Mouse (Mus musculus) layer of hippocampus, postnatal 25 days (tissue): ENCODE measurements at regions not wholly inside any gene's neighbourhood (a gene's known extent, or its start where the extent isn't known, plus 50 kb on each side); places are given as distances from the start of the nearest gene placed in this dataset.

ENCODE experiments used
- DNase-seq, 2 experiments: peaks; one replicate each; pipeline ENCODE4 v3.0.0; 2022; ENCODE audit warnings: mixed read lengths in 2 of 2, low spot score in 1 of 2; ENCODE audit errors: extremely low spot score in 1 of 2

GRCm38 (mm10) chr11:6934157-6934556 is 96.7 kb upstream of the Gm11983 start:
- no peak for DNase-seq

- no peak for DNase-seq
Measured at GRCm38 (mm10) chr11:6926036-6926435, 88.6 kb upstream of the Gm11983 start.

- DNase-seq, result no peak
Measured at GRCm38 (mm10) chr11:6924476-6924875, 87.0 kb upstream of the Gm11983 start.

- DNase-seq, result no peak
Measured at GRCm38 (mm10) chr11:6923917-6924316, 86.5 kb upstream of the Gm11983 start.

GRCm38 (mm10) chr11:6918546-6918945 is 81.1 kb upstream of the Gm11983 start:
- DNase-seq, result no peak

- no peak for DNase-seq
Measured at GRCm38 (mm10) chr11:6905630-6906029, 68.2 kb upstream of the Gm11983 start.

- no peak for DNase-seq
Measured at GRCm38 (mm10) chr11:6902991-6903390, 65.5 kb upstream of the Gm11983 start.

GRCm38 (mm10) chr11:6902271-6902670 is 64.8 kb upstream of the Gm11983 start:
- DNase-seq, result no peak

GRCm38 (mm10) chr11:6900769-6901481 is 63.5 kb upstream of the Gm11983 start:
- no peak for DNase-seq

- no peak for DNase-seq
Measured at GRCm38 (mm10) chr11:6900357-6900756, 62.9 kb upstream of the Gm11983 start.

- DNase-seq, result no peak
Measured at GRCm38 (mm10) chr11:6899271-6900005, 62.0 kb upstream of the Gm11983 start.

GRCm38 (mm10) chr11:6898357-6899097 is 61.1 kb upstream of the Gm11983 start:
- DNase-seq, result no peak

- no peak for DNase-seq
Measured at GRCm38 (mm10) chr11:6895786-6896093, 58.3 kb upstream of the Gm11983 start.

GRCm38 (mm10) chr11:6894911-6895785 is 57.7 kb upstream of the Gm11983 start:
- DNase-seq, result no peak

- no peak for DNase-seq
Measured at GRCm38 (mm10) chr11:6893734-6894133, 56.3 kb upstream of the Gm11983 start.

- DNase-seq, result no peak
Measured at GRCm38 (mm10) chr11:6893063-6893462, 55.6 kb upstream of the Gm11983 start.

- DNase-seq, result no peak
Measured at GRCm38 (mm10) chr11:6890450-6890849, 53.0 kb upstream of the Gm11983 start.

- no peak for DNase-seq
Measured at GRCm38 (mm10) chr11:6889660-6890185, 52.3 kb upstream of the Gm11983 start.

- DNase-seq, result no peak
Measured at GRCm38 (mm10) chr11:6889120-6889519, 51.7 kb upstream of the Gm11983 start.
